Mouse (Mus musculus) granulocyte monocyte progenitor cell, adult 5-6 weeks (primary cell): ENCODE results near the gene Rtl8b. TPM values are rescaled to one million over a fixed set of nuclear protein-coding genes. Genes with fewer than 3 reads are reported as not detected.

Source experiments
- total RNA-seq, 2 experiments: library from RNA; stranded (forward) in 1 of 2; stranded (reverse) in 1 of 2; fragments of 200-712, 200-1000 nt in 1 of 2; fragments of >200 nt in 1 of 2; fragmentation: Nextera tagmentation in 1 of 2; gene quantifications; 2 replicates each; pipeline ENCODE4 v1.2.3; 2014 to 2017

The Rtl8b gene
- total RNA-seq, 2 experiments from 2014 or later = 2.8 to 17.1 TPM

Other genes starting within 250 kb of the Rtl8b start
- gene Etd, start 235.5 kb downstream of the Rtl8b start, total RNA-seq (2014; fragmentation: Nextera tagmentation) = not detected in 2 replicates
- not detected in 2 replicates for gene Etd, start 235.5 kb downstream of the Rtl8b start, total RNA-seq (2017)
- 4.5 and 15.6 TPM in 2 replicates for gene Rtl8c, start 62.4 kb downstream of the Rtl8b start, total RNA-seq (2014; fragmentation: Nextera tagmentation)
- gene Rtl8c, start 62.4 kb downstream of the Rtl8b start, total RNA-seq (2017) = 0.46 and 1.8 TPM in 2 replicates
- gene Gm14597, start 61.4 kb downstream of the Rtl8b start, total RNA-seq (2014; fragmentation: Nextera tagmentation) = not detected in 2 replicates
- gene Gm14597, start 61.4 kb downstream of the Rtl8b start, total RNA-seq (2017) = not detected in 2 replicates
- 7.7 and 12.6 TPM in 2 replicates for gene Rtl8a, start 26.7 kb downstream of the Rtl8b start, total RNA-seq (2014; fragmentation: Nextera tagmentation)
- 3.2 and 5.5 TPM in 2 replicates for gene Rtl8a, start 26.7 kb downstream of the Rtl8b start, total RNA-seq (2017)
- gene 4930502E18Rik, start 54.4 kb upstream of the Rtl8b start, total RNA-seq (2014; fragmentation: Nextera tagmentation) = not detected in 2 replicates
- not detected in 2 replicates for gene 4930502E18Rik, start 54.4 kb upstream of the Rtl8b start, total RNA-seq (2017)
- not detected in 2 replicates for gene 1700013H16Rik, start 87.4 kb upstream of the Rtl8b start, total RNA-seq (2014; fragmentation: Nextera tagmentation)
- not detected in 2 replicates for gene 1700013H16Rik, start 87.4 kb upstream of the Rtl8b start, total RNA-seq (2017)
- gene Zfp36l3, start 106.0 kb upstream of the Rtl8b start, total RNA-seq (2014; fragmentation: Nextera tagmentation) = not detected in 2 replicates
- gene Zfp36l3, start 106.0 kb upstream of the Rtl8b start, total RNA-seq (2017) = not detected in 2 replicates
- 3.3 and 16.8 TPM in 2 replicates for gene Xlr, start 127.3 kb upstream of the Rtl8b start, total RNA-seq (2014; fragmentation: Nextera tagmentation)
- 4.6 and 10.4 TPM in 2 replicates for gene Xlr, start 127.3 kb upstream of the Rtl8b start, total RNA-seq (2017)